Mouse (Mus musculus): ENCODE measurements around the gene Six1.
"Not testable (repeated sequence)": the region's sequence is repeated elsewhere in the genome, so short reads cannot be mapped to it uniquely, and the experiment has no call there.

Gene Six1

GRCm38 (mm10) chr12:73034901-73035895 is 18.5 kb downstream of the Six1 start:
- no peak for DNase-seq (ENCODE audit: low spot score in 2 of 2)

GRCm38 (mm10) chr12:73032665-73033064 is 21.0 kb downstream of the Six1 start:
- no peak for DNase-seq (ENCODE audit: low spot score in 2 of 2)

GRCm38 (mm10) chr12:73031315-73031714 is 22.4 kb downstream of the Six1 start:
- no peak for DNase-seq (ENCODE audit: low spot score in 2 of 2)

GRCm38 (mm10) chr12:73025490-73025889 is 28.2 kb downstream of the Six1 start:
- no peak for DNase-seq (ENCODE audit: low spot score in 2 of 2)

DNA sequence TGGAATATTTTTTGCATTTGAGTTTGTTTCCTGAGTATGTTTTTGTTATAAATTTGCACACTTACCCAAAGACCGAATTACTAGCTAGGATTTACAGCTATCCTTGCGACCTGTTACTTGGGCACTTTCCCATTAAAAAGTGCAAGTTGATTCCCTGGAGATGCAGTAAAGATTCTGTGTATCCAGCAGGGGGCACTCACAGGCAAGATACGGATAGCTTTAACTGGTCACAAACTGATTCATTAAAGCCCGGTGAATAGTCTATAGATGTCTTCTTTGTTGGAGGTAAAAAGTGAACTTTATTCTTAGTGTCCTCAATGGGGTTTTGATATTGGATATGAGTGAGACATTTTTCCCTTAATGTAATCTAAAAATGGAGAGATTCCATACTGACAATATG is 32.7 kb downstream of the Six1 start:
- peak in 1 of 2 experiments; percentile 47 for DNase-seq (ENCODE audit: low spot score in 2 of 2)

DNA sequence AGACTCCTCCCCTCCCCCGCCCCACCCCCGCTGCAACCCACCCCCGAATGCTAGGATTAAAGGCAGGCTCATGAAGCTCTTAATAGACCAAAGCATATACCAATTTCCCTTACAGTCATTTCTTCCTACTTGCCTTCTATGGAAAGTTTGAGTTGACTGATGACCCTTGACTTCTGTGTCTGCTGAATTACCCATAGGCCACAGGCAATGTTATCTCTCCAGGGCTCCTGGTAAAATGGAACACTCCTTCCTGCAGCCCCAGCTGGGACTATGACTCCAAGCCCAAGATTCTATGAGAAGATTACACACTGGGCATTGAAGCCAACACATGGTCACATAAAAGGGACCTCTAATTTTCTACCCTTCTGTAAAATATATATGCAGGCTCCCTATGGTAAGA is 33.3 kb downstream of the Six1 start:
- no peak for DNase-seq (ENCODE audit: low spot score in 2 of 2)

GRCm38 (mm10) chr12:73018838-73019237 is 34.8 kb downstream of the Six1 start:
- DNase-seq (ENCODE audit: low spot score in 2 of 2) = no peak

GRCm38 (mm10) chr12:73016171-73016570 is 37.5 kb downstream of the Six1 start:
- no peak for DNase-seq (ENCODE audit: low spot score in 2 of 2)

DNA sequence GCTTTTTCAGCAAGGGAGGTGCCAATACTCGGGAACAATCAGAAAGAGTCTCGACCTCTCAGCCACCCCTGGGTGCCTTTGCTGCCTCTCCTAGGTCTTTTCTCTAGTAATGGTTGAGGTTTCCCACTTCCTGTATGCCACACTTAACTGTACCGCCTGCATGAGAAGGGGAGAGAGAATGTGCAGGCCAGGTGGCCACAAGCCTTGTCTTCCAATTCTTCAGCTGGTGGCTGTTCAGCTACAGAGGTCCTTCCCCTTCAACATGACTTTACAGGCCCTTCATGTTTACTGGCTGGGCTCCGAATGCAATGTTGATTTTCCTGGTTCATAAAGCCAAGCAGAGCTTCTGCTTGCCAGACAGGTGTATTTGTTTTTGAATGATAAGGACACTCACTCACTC is 39.4 kb downstream of the Six1 start:
- no peak for DNase-seq (ENCODE audit: low spot score in 2 of 2)

DNA sequence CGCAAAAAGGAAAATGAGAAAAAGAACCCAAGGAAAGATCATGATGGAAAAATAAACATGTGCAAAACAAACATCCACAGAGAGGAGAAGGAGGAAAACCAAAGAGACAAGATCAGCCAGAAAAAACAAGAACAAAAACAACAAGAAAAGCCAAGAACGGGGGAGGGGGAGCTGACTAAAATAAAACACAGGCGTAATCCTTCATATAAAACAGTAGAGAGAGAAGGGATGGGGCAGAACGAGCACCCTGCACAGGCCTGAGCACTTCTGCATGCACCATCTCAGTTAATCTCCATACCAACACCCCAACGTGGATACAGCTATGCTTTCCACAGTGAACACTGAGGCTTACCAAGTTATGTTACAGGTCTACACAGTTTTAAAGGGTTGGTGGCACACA is 40.9 kb downstream of the Six1 start:
- DNase-seq (ENCODE audit: low spot score in 2 of 2) = no peak

DNA sequence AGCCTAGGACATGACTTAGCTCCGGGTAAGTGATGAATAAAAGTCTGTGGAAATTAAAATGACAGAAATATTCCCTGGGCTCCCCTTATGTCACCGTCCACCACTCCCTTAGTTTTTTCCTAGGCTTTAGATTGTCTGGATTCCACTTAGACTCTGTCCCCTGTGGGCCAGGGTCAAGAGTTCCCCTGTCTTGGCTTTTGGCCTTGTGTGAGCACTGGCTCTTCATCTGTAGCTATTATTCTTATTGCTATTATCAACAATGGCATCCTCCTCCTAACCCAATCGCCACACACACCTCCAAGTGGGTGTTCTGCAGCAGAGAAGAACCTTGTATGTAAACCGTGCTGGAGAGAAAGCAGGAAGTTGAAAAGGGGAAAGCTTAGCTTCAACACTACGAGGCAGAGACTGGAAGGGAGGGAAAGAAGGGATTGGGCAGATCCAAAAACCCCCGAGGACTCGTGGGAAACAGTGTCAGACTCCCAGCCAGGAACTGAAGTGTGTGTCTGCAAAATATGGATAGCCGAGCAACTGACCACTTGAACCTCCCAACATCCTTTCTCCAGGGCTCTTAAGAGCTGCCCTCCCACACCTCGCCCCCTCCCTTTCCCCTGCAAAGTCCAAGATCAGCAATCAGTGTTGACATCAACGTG is 41.4 kb downstream of the Six1 start:
- DNase-seq (ENCODE audit: low spot score in 2 of 2) = no peak

DNA sequence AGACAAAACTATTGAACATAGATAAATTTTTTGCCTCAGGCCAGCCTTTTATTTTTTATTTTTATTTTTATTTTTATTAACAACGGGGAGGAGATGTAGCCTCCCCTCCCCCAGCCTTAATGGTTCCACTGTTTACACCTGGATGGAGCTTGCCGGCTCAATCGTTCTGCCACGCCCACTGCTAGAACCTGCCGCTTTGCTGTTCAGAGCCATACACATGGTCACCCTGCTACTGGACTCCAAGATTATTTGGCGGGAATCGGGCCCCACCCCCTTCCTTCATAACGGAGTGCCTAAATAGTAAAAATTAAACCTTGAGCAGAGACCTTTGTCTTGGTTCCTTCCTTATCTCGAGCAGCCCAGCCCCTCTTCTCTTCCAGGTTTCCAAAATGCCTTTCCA is 50.8 kb downstream of the Six1 start:
- DNase-seq (ENCODE audit: low spot score in 2 of 2) = not testable (repeated sequence)

GRCm38 (mm10) chr12:73002281-73002680 is 51.4 kb downstream of the Six1 start:
- DNase-seq (ENCODE audit: low spot score in 2 of 2) = peak in 1 of 2 experiments; percentile 1

DNA sequence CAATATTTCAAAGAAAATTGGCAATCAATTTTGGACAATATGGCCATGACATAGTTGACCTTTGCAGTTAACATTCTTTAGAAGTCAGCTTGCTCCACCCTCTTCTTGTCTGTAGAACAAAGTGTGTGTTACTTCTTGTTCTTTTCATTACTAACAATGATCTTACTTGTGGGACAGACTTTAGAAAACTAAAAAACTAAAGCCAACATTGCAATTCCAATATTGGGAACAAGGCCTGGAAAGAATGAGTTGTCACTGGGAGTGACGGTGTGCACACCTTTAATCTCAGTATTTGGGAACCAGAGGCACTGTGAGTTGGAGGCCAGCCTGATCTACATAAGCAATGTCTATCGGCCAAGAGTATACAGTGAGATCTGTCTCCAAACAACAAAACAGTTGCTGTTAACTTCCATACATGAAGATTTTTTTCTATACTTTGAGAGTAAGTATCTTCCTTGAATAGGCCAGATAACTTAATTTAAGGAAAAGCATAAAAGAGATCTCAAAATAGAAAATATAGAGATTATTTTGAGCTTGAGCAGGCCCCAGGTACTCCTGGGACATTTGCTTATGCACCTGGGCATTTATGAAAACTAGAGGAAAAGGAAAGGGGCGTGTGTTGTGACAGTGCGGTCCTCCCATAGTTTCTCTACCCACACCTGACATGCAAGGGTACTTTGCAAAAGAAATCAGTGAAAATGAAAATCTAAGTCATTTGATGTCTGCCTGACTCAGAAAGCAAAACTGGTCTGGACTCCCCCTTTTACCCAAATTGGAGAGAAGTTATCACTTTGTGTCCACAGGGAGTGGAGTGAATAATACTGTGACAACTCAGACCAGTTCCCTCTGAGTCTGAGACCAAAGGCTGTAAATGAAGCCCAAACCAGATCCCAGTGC is 55.3 kb downstream of the Six1 start:
- no peak for DNase-seq (ENCODE audit: low spot score in 2 of 2)

DNA sequence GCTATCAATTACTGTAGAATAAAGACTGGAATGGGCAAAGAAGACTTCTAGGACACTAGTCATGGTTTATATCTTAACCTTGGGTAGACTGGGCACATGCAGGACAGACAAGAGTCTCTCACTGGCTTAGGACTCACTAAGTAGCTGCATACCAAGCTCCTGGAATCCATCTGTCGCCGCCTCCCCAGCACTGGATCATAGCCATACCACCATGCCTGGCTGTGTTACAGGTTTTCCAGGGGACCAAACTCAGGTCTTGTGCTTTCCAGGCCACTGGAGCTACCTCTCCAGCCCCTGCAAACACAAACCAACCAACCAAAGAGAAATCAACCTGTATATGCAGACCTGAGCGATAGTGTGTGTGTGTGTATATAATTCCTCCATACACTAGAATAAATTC is 57.0 kb downstream of the Six1 start:
- no peak for DNase-seq (ENCODE audit: low spot score in 2 of 2)
